Mouse (Mus musculus): Measurements from ENCODE around the gene Rmnd5a.

Rmnd5a gene

GRCm38 (mm10) chr6:71441251-71441580 is 779 bp upstream of the Rmnd5a start:
- DNase-seq (ENCODE audit: low spot score): no peak

- no peak for DNase-seq (ENCODE audit: low spot score)
Observed at GRCm38 (mm10) chr6:71440217-71440491, 283 bp downstream of the Rmnd5a start.

GRCm38 (mm10) chr6:71439506-71440216 is 776 bp downstream of the Rmnd5a start:
- DNase-seq (ENCODE audit: low spot score): peak; percentile 57

- DNase-seq (ENCODE audit: low spot score): no peak
Observed at GRCm38 (mm10) chr6:71438070-71438469, 2.4 kb downstream of the Rmnd5a start.

GRCm38 (mm10) chr6:71427996-71428725 is 12.3 kb downstream of the Rmnd5a start:
- DNase-seq (ENCODE audit: low spot score): peak; percentile 76

GRCm38 (mm10) chr6:71425681-71426080 is 14.8 kb downstream of the Rmnd5a start:
- no peak for DNase-seq (ENCODE audit: low spot score)

GRCm38 (mm10) chr6:71423116-71423515 is 17.3 kb downstream of the Rmnd5a start:
- DNase-seq (ENCODE audit: low spot score): peak; percentile 65

- DNase-seq (ENCODE audit: low spot score): no peak
Observed at GRCm38 (mm10) chr6:71422162-71422561, 18.3 kb downstream of the Rmnd5a start.

- no peak for DNase-seq (ENCODE audit: low spot score)
Observed at GRCm38 (mm10) chr6:71420848-71421247, 19.6 kb downstream of the Rmnd5a start.

GRCm38 (mm10) chr6:71418874-71419273 is 21.6 kb downstream of the Rmnd5a start:
- DNase-seq (ENCODE audit: low spot score): peak; percentile 85

- DNase-seq (ENCODE audit: low spot score): no peak
Observed at GRCm38 (mm10) chr6:71415446-71415845, 25.0 kb downstream of the Rmnd5a start.

- DNase-seq (ENCODE audit: low spot score): no peak
Observed at GRCm38 (mm10) chr6:71414624-71415023, 25.8 kb downstream of the Rmnd5a start.

GRCm38 (mm10) chr6:71398829-71399609 is 41.4 kb downstream of the Rmnd5a start:
- peak; percentile 57 for DNase-seq (ENCODE audit: low spot score)

GRCm38 (mm10) chr6:71396761-71397160 is 43.7 kb downstream of the Rmnd5a start:
- DNase-seq (ENCODE audit: low spot score): no peak

GRCm38 (mm10) chr6:71396016-71396415 is 44.4 kb downstream of the Rmnd5a start:
- DNase-seq (ENCODE audit: low spot score): no peak

GRCm38 (mm10) chr6:71390496-71390895 is 49.9 kb downstream of the Rmnd5a start:
- DNase-seq (ENCODE audit: low spot score): no peak

GRCm38 (mm10) chr6:71381654-71382053 is 58.8 kb downstream of the Rmnd5a start:
- no peak for DNase-seq (ENCODE audit: low spot score)

- DNase-seq (ENCODE audit: low spot score): no peak
Observed at GRCm38 (mm10) chr6:71376711-71377110, 63.7 kb downstream of the Rmnd5a start.

- no peak for DNase-seq (ENCODE audit: low spot score)
Observed at GRCm38 (mm10) chr6:71374921-71375320, 65.5 kb downstream of the Rmnd5a start.

GRCm38 (mm10) chr6:71374311-71374829 is 66.1 kb downstream of the Rmnd5a start:
- no peak for DNase-seq (ENCODE audit: low spot score)

GRCm38 (mm10) chr6:71373249-71373775 is 67.1 kb downstream of the Rmnd5a start, which contains the start of gene Cd8a:
Cd8a (plus strand) TSS chr6:71373427.
- no peak for DNase-seq (ENCODE audit: low spot score)

GRCm38 (mm10) chr6:71372041-71372720 is 68.3 kb downstream of the Rmnd5a start:
- DNase-seq (ENCODE audit: low spot score): no peak
